Mouse (Mus musculus): Measurements from ENCODE around the gene Efcab7.

Gene Efcab7

GRCm38 (mm10) chr4:99829094-99830073 is at the start of gene Efcab7:
TSS of gene Efcab7 (plus strand) at chr4:99829198.
- DNase-seq, result peak; percentile 86

GRCm38 (mm10) chr4:99792365-99792764 is 36.6 kb upstream of the Efcab7 start:
- DNase-seq, result no peak

GRCm38 (mm10) chr4:99816697-99817460 is 12.1 kb upstream of the Efcab7 start:
- no peak for DNase-seq

GRCm38 (mm10) chr4:99828337-99828736 is 661 bp upstream of the Efcab7 start:
- no peak for DNase-seq

GRCm38 (mm10) chr4:99828739-99829093 is 282 bp upstream of the Efcab7 start:
- DNase-seq, result no peak

GRCm38 (mm10) chr4:99881882-99882281 is 52.9 kb downstream of the Efcab7 start:
- DNase-seq, result no peak

GRCm38 (mm10) chr4:99882405-99882804 is 53.4 kb downstream of the Efcab7 start:
- DNase-seq, result no peak

GRCm38 (mm10) chr4:99913894-99914451 is 85.0 kb downstream of the Efcab7 start:
- no peak for DNase-seq

GRCm38 (mm10) chr4:99926380-99926779 is 97.4 kb downstream of the Efcab7 start:
- no peak for DNase-seq

GRCm38 (mm10) chr4:99928521-99928920 is 99.5 kb downstream of the Efcab7 start:
- DNase-seq, result no peak

- peak; percentile 91 for DNase-seq
Measured at GRCm38 (mm10) chr4:99929149-99929612, 100.2 kb downstream of the Efcab7 start, which contains the start of gene Pgm1. TSS of gene Pgm1 (plus strand) at chr4:99929414.

GRCm38 (mm10) chr4:99929613-99930517 is 100.9 kb downstream of the Efcab7 start, which contains the start of gene Itgb3bp:
TSS of gene Itgb3bp (minus strand) at chr4:99929813.
- DNase-seq, result peak; percentile 88

- peak; percentile 36 for DNase-seq
Measured at GRCm38 (mm10) chr4:99930518-99931239, 101.7 kb downstream of the Efcab7 start.

- no peak for DNase-seq
Measured at GRCm38 (mm10) chr4:99931240-99931580, 102.2 kb downstream of the Efcab7 start.

- no peak for DNase-seq
Measured at GRCm38 (mm10) chr4:99931807-99932206, 102.8 kb downstream of the Efcab7 start.

- no peak for DNase-seq
Measured at GRCm38 (mm10) chr4:99934859-99935258, 105.9 kb downstream of the Efcab7 start.

GRCm38 (mm10) chr4:99936278-99936677 is 107.3 kb downstream of the Efcab7 start:
- DNase-seq, result no peak

GRCm38 (mm10) chr4:99939711-99940505 is 110.9 kb downstream of the Efcab7 start:
- no peak for DNase-seq

GRCm38 (mm10) chr4:99941655-99942414 is 112.8 kb downstream of the Efcab7 start:
- no peak for DNase-seq

GRCm38 (mm10) chr4:99944606-99945005 is 115.6 kb downstream of the Efcab7 start:
- no peak for DNase-seq
